Mouse (Mus musculus): ENCODE measurements at regions not wholly inside any gene's neighbourhood (a gene's known extent, or its start where the extent isn't known, plus 50 kb on each side); places are given as distances from the start of the nearest gene placed in this dataset.

- TF ChIP-seq CTCF (IDR thresholded peaks at IDR 0.05; ENCODE audit: low read depth) (no peak), EP300 (IDR thresholded peaks at IDR 0.05; ENCODE audit: low read depth) (no peak)
These were observed 104.8 kb upstream of the Ngly1 start for GRCm38 (mm10) chr14:16144299-16144698.

Data from liver, embryonic 14.5 days (tissue).